Mouse (Mus musculus) erythroblast, embryonic 14.5 days (primary cell): ENCODE data around the gene Gtf2e1. TPM values are rescaled to one million over a fixed set of nuclear protein-coding genes. Genes with fewer than 3 reads are reported as not detected.

Experiments
- H3K27me3 ChIP-seq: 2 replicates; pipeline ENCODE4 v1.6.1; 2012; ENCODE audit warnings: inconsistent platforms; ENCODE audit not compliant: control insufficient read depth
- H3K36me3 ChIP-seq: 2 replicates; pipeline ENCODE4 v1.6.1; 2012; ENCODE audit warnings: mild to moderate bottlenecking, inconsistent platforms; ENCODE audit not compliant: control insufficient read depth
- H3K4me1 ChIP-seq: 2 replicates; pipeline ENCODE4 v1.6.1; 2012; ENCODE audit warnings: inconsistent platforms; ENCODE audit not compliant: control insufficient read depth
- H3K4me3 ChIP-seq: replicated peaks from 2 replicates; pipeline ENCODE3; 2012; ENCODE audit warnings: moderate library complexity, mild to moderate bottlenecking, inconsistent platforms
- H3K9me3 ChIP-seq: 2 replicates; pipeline ENCODE4 v1.6.1; 2012; ENCODE audit warnings: low read length, inconsistent platforms, mixed read lengths; ENCODE audit not compliant: control insufficient read depth
- GATA1 ChIP-seq: IDR thresholded peaks from 2 replicates; pipeline ENCODE4 v1.6.1; 2012; ENCODE audit warnings: low read length, inconsistent platforms, mixed read lengths
- TAL1 ChIP-seq: IDR thresholded peaks from 3 replicates; pipeline ENCODE4 v1.6.1; 2012; ENCODE audit warnings: low read length, inconsistent platforms, mixed read lengths
- polyA plus RNA-seq: library from polyadenylated mRNA; stranded (reverse); fragments of >175 nt; gene quantifications from 2 replicates; pipeline ENCODE4 v1.2.3, GENCODE M21; 2012

Gtf2e1 gene
- polyA plus RNA-seq, 1 experiment = 0.07 TPM

GRCm38 (mm10) chr16:37506751-37507150 lies 32.8 kb downstream of the Gtf2e1 start:
- Histone ChIP-seq H3K36me3 (peaks cover 16% of the 10 kb centered on the region), H3K4me3 (no peak overlapping the region), H3K9me3 (no peaks in the 10 kb centered on the region), H3K27me3 (no peaks in the 10 kb centered on the region), H3K4me1 (no peaks in the 10 kb centered on the region)
- TF ChIP-seq TAL1 = no peak
- TF ChIP-seq GATA1 = no peak

GRCm38 (mm10) chr16:37504517-37504916 lies 35.1 kb downstream of the Gtf2e1 start:
- H3K27me3 ChIP-seq = no peaks in the 10 kb centered on the region
- no peak overlapping the region for H3K4me3 ChIP-seq
- H3K4me1 ChIP-seq = no peaks in the 10 kb centered on the region
- TF ChIP-seq TAL1 = no peak
- no peak for TF ChIP-seq GATA1
- H3K9me3 ChIP-seq = no peaks in the 10 kb centered on the region
- H3K36me3 ChIP-seq = peaks cover 3% of the 10 kb centered on the region; the same call in 1 of the 2 replicates

GRCm38 (mm10) chr16:37498581-37498980 lies 41.0 kb downstream of the Gtf2e1 start:
- no peak overlapping the region for H3K4me3 ChIP-seq
- no peaks in the 10 kb centered on the region for H3K4me1 ChIP-seq
- TF ChIP-seq GATA1 (no peak), TAL1 (no peak)
- H3K27me3 ChIP-seq = no peaks in the 10 kb centered on the region
- H3K36me3 ChIP-seq = no peaks in the 10 kb centered on the region
- H3K9me3 ChIP-seq = no peaks in the 10 kb centered on the region

- H3K4me3 ChIP-seq = no peak overlapping the region
- no peak for TF ChIP-seq TAL1
- no peaks in the 10 kb centered on the region for H3K36me3 ChIP-seq
- no peaks in the 10 kb centered on the region for H3K4me1 ChIP-seq
- H3K9me3 ChIP-seq = no peaks in the 10 kb centered on the region
- no peaks in the 10 kb centered on the region for H3K27me3 ChIP-seq
These were observed 44.6 kb downstream of the Gtf2e1 start for GRCm38 (mm10) chr16:37495017-37495416.

- no peak for TF ChIP-seq TAL1
- TF ChIP-seq GATA1 = no peak
These were observed 52.6 kb downstream of the Gtf2e1 start for GRCm38 (mm10) chr16:37486826-37487612.

GRCm38 (mm10) chr16:37478311-37479291 lies 61.0 kb downstream of the Gtf2e1 start:
- H3K4me3 ChIP-seq = no peak overlapping the region
- H3K27me3 ChIP-seq = no peaks in the 10 kb centered on the region
- H3K9me3 ChIP-seq = 0 out of 2 replicates have a peak, but pooled peaks cover 3% of the 10 kb centered on the region
- no peaks in the 10 kb centered on the region for H3K4me1 ChIP-seq
- no peaks in the 10 kb centered on the region for H3K36me3 ChIP-seq
- TF ChIP-seq GATA1 (no peak), TAL1 (no peak)

More at GRCm38 (mm10) chr16:37486826-37487612, 52.6 kb downstream of the Gtf2e1 start:
- Histone ChIP-seq H3K4me3 (no peak overlapping the region), H3K4me1 (no peaks in the 10 kb centered on the region), H3K27me3 (no peaks in the 10 kb centered on the region), H3K9me3 (no peaks in the 10 kb centered on the region), H3K36me3 (no peaks in the 10 kb centered on the region)

GRCm38 (mm10) chr16:37472620-37473312 lies 66.8 kb downstream of the Gtf2e1 start:
- Histone ChIP-seq H3K4me3 (no peak overlapping the region), H3K36me3 (no peaks in the 10 kb centered on the region), H3K4me1 (no peaks in the 10 kb centered on the region), H3K9me3 (no peaks in the 10 kb centered on the region), H3K27me3 (no peaks in the 10 kb centered on the region)
- TF ChIP-seq TAL1 = no peak
- TF ChIP-seq GATA1 = no peak

GRCm38 (mm10) chr16:37469595-37469994 lies 70.0 kb downstream of the Gtf2e1 start:
- Histone ChIP-seq H3K9me3 (no peaks in the 10 kb centered on the region), H3K4me1 (no peaks in the 10 kb centered on the region), H3K36me3 (no peaks in the 10 kb centered on the region), H3K27me3 (no peaks in the 10 kb centered on the region), H3K4me3 (no peak overlapping the region)
- no peak for TF ChIP-seq GATA1
- TF ChIP-seq TAL1 = no peak

GRCm38 (mm10) chr16:37463981-37464380 lies 75.6 kb downstream of the Gtf2e1 start:
- no peaks in the 10 kb centered on the region for H3K4me1 ChIP-seq

More at GRCm38 (mm10) chr16:37463981-37464380, 75.6 kb downstream of the Gtf2e1 start:
- no peaks in the 10 kb centered on the region for H3K9me3 ChIP-seq
- no peaks in the 10 kb centered on the region for H3K36me3 ChIP-seq
- H3K27me3 ChIP-seq = no peaks in the 10 kb centered on the region
- TF ChIP-seq TAL1 (no peak), GATA1 (no peak)
- H3K4me3 ChIP-seq = no peak overlapping the region
